Mouse (Mus musculus) hindbrain, embryonic 11.5 days (tissue): Measurements from ENCODE around the gene Ccdc88c. TPM values are rescaled to one million over a fixed set of nuclear protein-coding genes. Genes with fewer than 3 reads are reported as not detected.

Experiments
- ATAC-seq: fragments of 200-750 bp; cut with Nextera tagmentation; 2 replicates; pipeline ENCODE4 v1.8.0; 2017; ENCODE audit warnings: mild to moderate bottlenecking, moderate TSS enrichment, moderate library complexity; ENCODE audit not compliant: low FRiP score
- DNase-seq: peaks from one replicate; pipeline ENCODE4 v3.0.0-alpha.2; 2015; ENCODE audit warnings: low spot score
- H3K27ac ChIP-seq: fragments of 300-500 bp; sonication (generic); 2 replicates; pipeline ENCODE4 v1.5.1; 2014; ENCODE audit warnings: mild to moderate bottlenecking, low read depth, low read length
- H3K27me3 ChIP-seq: fragments of 300-500 bp; sonication (generic); 2 replicates; pipeline ENCODE4 v1.6.1; 2014; ENCODE audit warnings: mild to moderate bottlenecking, low read length, moderate library complexity, mixed read lengths; ENCODE audit not compliant: control insufficient read depth, insufficient read depth
- H3K36me3 ChIP-seq: fragments of 300-500 bp; sonication (generic); 2 replicates; pipeline ENCODE4 v1.6.1; 2014; ENCODE audit warnings: mild to moderate bottlenecking, low read length, moderate library complexity, mixed read lengths; ENCODE audit not compliant: control insufficient read depth, insufficient read depth
- H3K4me1 ChIP-seq: fragments of 300-500 bp; sonication (generic); replicated peaks from 2 replicates; pipeline ENCODE4 v1.6.1; 2014; ENCODE audit warnings: low read length, mixed read lengths; ENCODE audit not compliant: control insufficient read depth, insufficient read depth
- H3K4me2 ChIP-seq: fragments of 300-500 bp; sonication (generic); replicated peaks from 2 replicates; pipeline ENCODE4 v1.6.1; 2014; ENCODE audit warnings: mild to moderate bottlenecking, low read depth, low read length
- H3K4me3 ChIP-seq: fragments of 300-500 bp; sonication (generic); 2 replicates; pipeline ENCODE4 v1.5.1; 2014; ENCODE audit warnings: low read depth, low read length
- H3K9ac ChIP-seq: fragments of 300-500 bp; sonication (generic); 2 replicates; pipeline ENCODE4 v1.6.1; 2014; ENCODE audit warnings: low read depth, low read length
- H3K9me3 ChIP-seq: fragments of 300-500 bp; sonication (generic); 2 replicates; pipeline ENCODE4 v1.6.1; 2016; ENCODE audit warnings: low read length; ENCODE audit not compliant: control insufficient read depth
- WGBS: fragments of 180-500 bp; shearing (Covaris S2); extraction: QIAGEN DNeasy Blood & Tissue Kit; methylation state at CpG from one replicate; pipeline ENCODE4 v1.1.7; 2014; 5-methylcytosine and 5-hydroxymethylcytosine counted together
- polyA plus RNA-seq: library from polyadenylated mRNA; unstranded; fragments of >200 nt; fragmentation: Nextera tagmentation; extraction: Ambion mirVana; gene quantifications from 2 replicates; pipeline ENCODE4 v1.2.1, GENCODE M21; 2014

The Ccdc88c gene
- polyA plus RNA-seq, 1 experiment from 2014 or later = 14.1 TPM

DNA sequence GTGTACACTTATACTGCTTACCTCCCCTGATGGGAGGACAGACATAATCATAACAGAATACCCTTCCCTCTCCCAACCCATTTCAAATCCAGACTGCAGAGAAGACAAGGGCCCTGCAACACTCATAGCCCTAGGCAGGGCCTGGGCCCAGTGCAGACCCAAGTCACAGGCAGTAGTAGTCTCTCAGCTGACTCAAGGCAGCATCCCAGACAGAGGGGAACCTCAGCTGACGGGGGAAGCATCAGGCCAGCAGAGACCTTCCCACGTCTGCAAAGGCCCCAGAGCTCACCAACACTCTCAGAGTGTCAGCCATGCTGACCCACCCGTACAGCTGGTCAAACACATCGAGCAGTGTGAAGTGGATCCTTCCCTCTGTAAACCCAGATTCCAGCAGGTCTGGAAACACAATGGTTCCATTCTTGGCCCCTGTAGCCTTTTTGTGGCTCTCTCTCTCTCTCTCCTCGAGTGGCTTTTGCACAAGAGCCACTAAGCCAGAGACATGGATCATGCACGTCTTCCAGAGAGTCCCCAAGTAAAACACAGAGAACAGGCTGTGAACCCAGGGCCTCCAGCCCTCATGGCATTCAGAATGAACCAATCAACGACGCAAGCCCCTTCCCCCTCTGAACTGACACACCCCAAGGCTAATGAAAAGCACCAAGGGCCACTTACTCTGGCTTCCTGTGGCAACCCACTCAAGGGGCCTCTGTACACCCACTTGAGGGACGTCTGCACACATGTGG is 7.2 kb downstream of the Ccdc88c start:
- H3K4me3 ChIP-seq = no peak overlapping the region
- WGBS = 72% methylated on average over 9 of the region's 9 CpGs
- peaks cover 11% of the 10 kb centered on the region for H3K4me1 ChIP-seq
- no peak overlapping the region for H3K9ac ChIP-seq
- no peaks in the 10 kb centered on the region for H3K9me3 ChIP-seq
- no peak overlapping the region for H3K27ac ChIP-seq
- H3K27me3 ChIP-seq = no peaks in the 10 kb centered on the region
- no peak overlapping the region for H3K4me2 ChIP-seq
- H3K36me3 ChIP-seq = peaks cover 2% of the 10 kb centered on the region
- no peak for ATAC-seq
- DNase-seq = no peak

DNA sequence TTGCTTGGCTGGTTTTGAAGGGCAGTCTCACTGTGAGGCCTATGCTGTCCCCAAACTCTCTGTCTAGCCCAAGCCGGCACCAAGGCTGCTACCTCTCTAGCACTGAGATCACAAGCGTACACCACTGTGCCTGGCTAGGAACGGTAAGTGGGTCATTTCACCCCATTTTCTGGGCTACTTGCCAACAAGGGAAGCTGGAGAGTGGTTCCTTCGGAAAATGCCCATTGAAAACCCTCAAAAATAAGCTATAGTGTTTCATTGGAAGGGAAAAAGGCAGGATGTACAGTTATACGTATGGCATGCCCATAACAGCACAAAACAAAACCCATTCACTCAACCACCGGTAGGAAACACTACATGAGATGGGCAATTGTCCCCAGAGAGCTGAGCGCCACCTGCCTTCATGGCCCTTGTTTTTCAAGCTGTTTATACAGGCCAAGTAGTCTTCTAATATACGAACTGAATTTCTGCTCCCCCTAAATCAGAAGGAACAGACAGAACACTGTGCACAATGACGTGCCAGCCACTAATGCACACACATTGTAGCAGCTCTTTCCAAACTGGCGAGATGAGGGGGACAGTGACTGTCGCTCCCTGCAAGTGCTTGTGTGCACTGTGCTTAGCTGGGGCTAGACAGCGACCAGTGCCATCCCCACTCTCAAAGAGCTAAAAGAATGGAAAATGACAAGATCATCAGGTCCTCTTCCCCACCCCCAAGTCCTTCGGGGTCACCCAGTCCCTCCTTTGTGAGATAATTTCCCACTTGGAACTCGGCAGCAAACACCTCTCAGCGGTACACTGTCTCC is 8.4 kb downstream of the Ccdc88c start:
- no peak for DNase-seq
- ATAC-seq = no peak
- Histone ChIP-seq H3K4me2 (no peak overlapping the region), H3K4me1 (peaks cover 8% of the 10 kb centered on the region), H3K27me3 (no peaks in the 10 kb centered on the region), H3K9ac (no peak overlapping the region), H3K27ac (no peak overlapping the region), H3K9me3 (no peaks in the 10 kb centered on the region), H3K36me3 (peaks cover 2% of the 10 kb centered on the region), H3K4me3 (no peak overlapping the region)
- WGBS = 89% methylated on average over 15 of the region's 15 CpGs

DNA sequence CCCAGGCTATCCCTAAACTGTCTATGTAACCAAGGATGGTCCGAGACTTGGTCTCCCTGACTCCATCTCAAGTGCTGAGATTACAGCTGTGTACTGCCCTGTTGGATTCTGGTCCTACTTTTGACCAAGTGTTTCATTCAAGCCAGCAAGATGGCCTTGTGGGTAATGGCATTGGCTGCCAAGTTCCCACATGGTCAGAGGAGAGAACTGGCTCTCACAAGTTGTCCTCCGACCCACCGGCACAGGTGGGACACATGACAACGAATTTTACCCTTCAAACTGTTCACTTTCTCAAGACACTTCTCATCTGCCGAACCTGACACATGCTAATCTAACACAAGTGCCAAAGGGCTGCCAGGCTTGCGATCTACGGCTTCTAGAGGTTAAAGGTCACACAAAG is 9.4 kb downstream of the Ccdc88c start:
- H3K36me3 ChIP-seq = peaks cover 2% of the 10 kb centered on the region
- no peak overlapping the region for H3K27ac ChIP-seq
- H3K9me3 ChIP-seq = no peaks in the 10 kb centered on the region
- peaks cover 8% of the 10 kb centered on the region for H3K4me1 ChIP-seq
- H3K4me2 ChIP-seq = no peak overlapping the region
- WGBS = 87% methylated on average over 7 of the region's 7 CpGs
- no peak overlapping the region for H3K9ac ChIP-seq
- H3K4me3 ChIP-seq = no peak overlapping the region
- H3K27me3 ChIP-seq = no peaks in the 10 kb centered on the region
- no peak for ATAC-seq
- DNase-seq = no peak

DNA sequence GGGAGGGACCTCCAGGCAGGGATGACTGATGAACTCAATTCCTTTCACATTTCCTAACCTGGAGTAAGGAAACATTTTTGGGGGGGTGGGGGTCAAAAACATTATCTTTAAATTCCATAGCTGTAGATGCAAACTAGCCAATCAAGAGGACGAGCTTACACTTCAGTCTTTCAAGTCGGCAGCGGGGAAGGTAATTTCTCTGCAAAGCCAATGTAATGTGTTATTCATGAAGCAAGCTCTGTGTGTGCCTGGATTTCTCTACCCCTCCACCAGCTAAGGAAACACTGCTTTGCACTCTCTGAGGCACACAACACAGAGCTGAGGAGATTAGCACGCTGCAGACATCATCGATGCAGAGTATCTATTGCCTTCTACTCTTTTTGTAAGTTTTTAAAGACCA is 9.8 kb downstream of the Ccdc88c start:
- peaks cover 8% of the 10 kb centered on the region for H3K4me1 ChIP-seq
- H3K27me3 ChIP-seq = no peaks in the 10 kb centered on the region
- peaks cover 2% of the 10 kb centered on the region for H3K36me3 ChIP-seq
- no peak overlapping the region for H3K4me3 ChIP-seq
- no peak overlapping the region for H3K4me2 ChIP-seq
- H3K9me3 ChIP-seq = no peaks in the 10 kb centered on the region
- no peak overlapping the region for H3K9ac ChIP-seq
- no peak overlapping the region for H3K27ac ChIP-seq
- ATAC-seq (no peak), DNase-seq (no peak)
- WGBS = 43% methylated on average over 5 of the region's 5 CpGs

DNA sequence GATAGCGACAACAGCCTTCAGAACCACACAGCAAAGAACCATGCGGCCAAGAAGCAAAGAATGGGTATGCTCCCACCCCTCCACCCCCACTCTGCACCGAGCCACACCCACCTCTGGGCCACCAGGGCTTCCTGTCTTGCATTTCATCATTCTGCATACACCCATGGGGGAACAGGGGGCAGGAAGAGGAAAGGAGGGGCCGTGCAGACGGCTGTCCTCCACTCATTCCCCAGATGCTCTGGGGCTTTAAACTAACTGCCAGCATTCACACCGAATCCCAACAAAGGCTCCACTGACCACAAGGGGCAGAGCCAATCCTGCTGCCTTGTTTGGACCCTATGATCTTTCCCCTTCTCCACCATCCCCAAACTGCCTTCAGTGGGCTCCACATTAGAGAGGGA is 10.9 kb downstream of the Ccdc88c start:
- Histone ChIP-seq H3K4me3 (no peak overlapping the region), H3K27me3 (no peaks in the 10 kb centered on the region), H3K4me1 (peaks cover 8% of the 10 kb centered on the region), H3K4me2 (0 out of 2 replicates have a peak overlapping the region, but pooled peaks have one; percentile 21), H3K36me3 (peaks cover 2% of the 10 kb centered on the region; the same call in 1 of the 2 replicates), H3K27ac (peak overlapping the region; percentile 27; the same call in 1 of the 2 replicates), H3K9me3 (no peaks in the 10 kb centered on the region), H3K9ac (peak overlapping the region; percentile 17; the same call in 1 of the 2 replicates)
- WGBS = 14% methylated on average over 6 of the region's 6 CpGs
- DNase-seq (no peak), ATAC-seq (peak; percentile 44)

DNA sequence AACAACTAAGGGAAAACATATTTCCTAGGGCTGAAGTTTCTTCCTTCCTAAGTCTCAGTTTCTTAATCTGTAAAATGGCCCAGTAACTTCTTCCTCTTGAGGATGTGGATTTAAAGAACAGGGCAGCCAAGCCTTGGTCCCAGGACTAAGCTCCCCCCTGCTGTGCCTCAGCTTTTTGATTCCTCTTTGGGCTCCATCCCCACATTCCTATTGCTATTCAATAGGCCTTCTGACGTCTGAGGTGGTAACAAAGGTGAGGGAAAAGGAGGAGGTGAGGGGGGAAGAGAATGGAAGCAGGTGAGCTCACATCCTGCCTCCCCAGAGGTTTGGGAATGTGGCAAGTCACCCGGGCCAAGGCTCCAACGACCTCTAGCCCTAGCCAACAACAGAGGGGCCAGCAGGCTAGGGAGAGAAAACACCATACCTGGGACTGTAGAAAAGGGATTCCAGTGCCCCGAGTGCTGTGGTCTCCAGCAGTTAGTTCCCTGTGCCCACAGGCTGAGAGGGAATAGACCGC is 12.4 kb downstream of the Ccdc88c start:
- WGBS = 39% methylated on average over 5 of the region's 5 CpGs
- Histone ChIP-seq H3K27me3 (no peaks in the 10 kb centered on the region), H3K9me3 (no peaks in the 10 kb centered on the region), H3K27ac (no peak overlapping the region), H3K36me3 (peaks cover 2% of the 10 kb centered on the region; the same call in 1 of the 2 replicates), H3K9ac (no peak overlapping the region), H3K4me3 (no peak overlapping the region), H3K4me1 (peaks cover 13% of the 10 kb centered on the region), H3K4me2 (no peak overlapping the region)
- no peak for DNase-seq
- ATAC-seq = no peak

DNA sequence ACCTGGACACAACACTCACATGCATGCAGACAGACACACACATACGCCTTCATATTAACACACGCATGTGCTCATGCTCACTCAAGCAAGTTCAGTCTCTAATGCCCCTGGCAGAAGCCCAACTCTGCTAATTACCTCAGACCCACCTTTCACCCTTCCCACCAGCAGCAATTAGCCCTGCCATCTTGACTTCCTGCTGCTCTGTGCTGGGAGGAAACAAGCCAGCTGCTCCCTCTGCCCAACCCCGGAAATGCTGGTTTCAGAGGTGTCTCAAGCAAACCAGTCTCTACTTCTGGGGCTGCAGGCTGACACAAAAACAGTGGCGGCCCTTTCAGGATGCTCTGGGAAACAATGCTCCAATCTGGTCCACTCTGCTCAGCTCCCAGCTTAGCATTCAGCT is 12.9 kb downstream of the Ccdc88c start:
- H3K4me1 ChIP-seq = peaks cover 13% of the 10 kb centered on the region
- H3K27ac ChIP-seq = no peak overlapping the region
- H3K4me3 ChIP-seq = no peak overlapping the region
- no peaks in the 10 kb centered on the region for H3K27me3 ChIP-seq
- ATAC-seq = no peak
- no peaks in the 10 kb centered on the region for H3K36me3 ChIP-seq
- 52% methylated on average over 4 of the region's 4 CpGs for WGBS
- DNase-seq = no peak
- no peak overlapping the region for H3K9ac ChIP-seq
- H3K4me2 ChIP-seq = no peak overlapping the region
- no peaks in the 10 kb centered on the region for H3K9me3 ChIP-seq

DNA sequence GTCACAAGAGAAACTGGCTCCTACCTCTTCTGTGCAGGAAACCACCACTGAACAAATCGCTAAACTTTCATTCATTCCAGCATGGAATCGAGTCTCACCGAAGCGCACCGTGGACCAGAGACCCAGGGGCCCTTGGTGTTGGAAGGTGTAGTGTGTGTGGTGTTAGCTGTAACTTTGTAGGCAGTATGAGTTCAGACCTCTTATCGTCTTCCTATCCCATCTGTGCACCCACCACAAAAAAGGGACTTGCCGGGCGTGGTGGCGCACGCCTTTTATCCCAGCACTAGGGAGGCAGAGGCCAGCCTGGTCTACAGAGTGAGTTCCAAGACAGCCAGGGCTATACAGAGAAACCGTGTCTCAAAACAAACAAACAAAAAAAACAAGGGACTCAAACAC is 13.7 kb downstream of the Ccdc88c start:
- no peak overlapping the region for H3K9ac ChIP-seq
- 87% methylated on average over 11 of the region's 11 CpGs for whole genome bisulfite sequencing
- H3K9me3 ChIP-seq = no peaks in the 10 kb centered on the region
- no peak overlapping the region for H3K4me3 ChIP-seq
- peaks cover 13% of the 10 kb centered on the region for H3K4me1 ChIP-seq
- DNase-seq = no peak
- no peaks in the 10 kb centered on the region for H3K36me3 ChIP-seq
- no peaks in the 10 kb centered on the region for H3K27me3 ChIP-seq
- H3K4me2 ChIP-seq = no peak overlapping the region
- no peak for ATAC-seq
- no peak overlapping the region for H3K27ac ChIP-seq
